Mouse (Mus musculus): ENCODE results near the gene Hist1h2ak. TPM values are rescaled to one million over a fixed set of nuclear protein-coding genes. Genes with fewer than 3 reads are reported as not detected.

The Hist1h2ak gene
- polyA plus RNA-seq, 2 experiments, result 11.0 to 26.8 TPM

GRCm38 (mm10) chr13:21733466-21733865 is 20.2 kb downstream of the Hist1h2ak start:
- 63% methylated on average over 5 of the region's 5 CpGs for WGBS
- H3K9ac ChIP-seq (ENCODE audit: low read depth, low read length, severe bottlenecking), result no peak overlapping the region

GRCm38 (mm10) chr13:21729544-21729943 is 24.1 kb downstream of the Hist1h2ak start:
- Histone ChIP-seq H3K27me3 (ENCODE audit: control insufficient read depth, insufficient read depth, low read length) (no peaks in the 10 kb centered on the region), H3K4me3 (replicated peaks; ENCODE audit: low read length) (no peak overlapping the region), H3K9ac (ENCODE audit: low read depth, low read length, severe bottlenecking) (no peak overlapping the region), H3K27ac (replicated peaks; ENCODE audit: low read depth, low read length) (no peak overlapping the region), H3K4me2 (replicated peaks; ENCODE audit: low read depth, low read length, severe bottlenecking) (no peak overlapping the region), H3K36me3 (ENCODE audit: control insufficient read depth, insufficient read depth, low read length) (no peaks in the 10 kb centered on the region), H3K4me1 (ENCODE audit: control insufficient read depth, insufficient read depth, low read length) (no peaks in the 10 kb centered on the region), H3K9me3 (ENCODE audit: control insufficient read depth, low read length) (no peaks in the 10 kb centered on the region)
- ATAC-seq (ENCODE audit: low FRiP score, low read depth) (no peak), DNase-seq (ENCODE audit: low spot score) (no peak)
- TF ChIP-seq POLR2A (IDR thresholded peaks at IDR 0.05; ENCODE audit: borderline replicate concordance, extremely low read depth, insufficient read depth, insufficient read length), result no peak
- WGBS, result 12% methylated on average over 1 of the region's 1 CpGs

More at GRCm38 (mm10) chr13:21733466-21733865, 20.2 kb downstream of the Hist1h2ak start:
- no peak for TF ChIP-seq POLR2A (IDR thresholded peaks at IDR 0.05; ENCODE audit: borderline replicate concordance, extremely low read depth, insufficient read depth, insufficient read length)
- Histone ChIP-seq H3K36me3 (ENCODE audit: control insufficient read depth, insufficient read depth, low read length) (no peaks in the 10 kb centered on the region), H3K4me1 (ENCODE audit: control insufficient read depth, insufficient read depth, low read length) (peaks cover 5% of the 10 kb centered on the region; the same call in 1 of the 2 replicates), H3K4me2 (replicated peaks; ENCODE audit: low read depth, low read length, severe bottlenecking) (no peak overlapping the region), H3K27me3 (ENCODE audit: control insufficient read depth, insufficient read depth, low read length) (no peaks in the 10 kb centered on the region), H3K27ac (replicated peaks; ENCODE audit: low read depth, low read length) (peak overlapping the region; percentile 97), H3K4me3 (replicated peaks; ENCODE audit: low read length) (no peak overlapping the region), H3K9me3 (ENCODE audit: control insufficient read depth, low read length) (no peaks in the 10 kb centered on the region)
- no peak for ATAC-seq (ENCODE audit: low FRiP score, low read depth)
- no peak for DNase-seq (ENCODE audit: low spot score)

GRCm38 (mm10) chr13:21727948-21728572 is 25.6 kb downstream of the Hist1h2ak start:
- Histone ChIP-seq H3K4me1 (ENCODE audit: control insufficient read depth, insufficient read depth, low read length) (no peaks in the 10 kb centered on the region), H3K9ac (ENCODE audit: low read depth, low read length, severe bottlenecking) (no peak overlapping the region), H3K4me2 (replicated peaks; ENCODE audit: low read depth, low read length, severe bottlenecking) (no peak overlapping the region), H3K27ac (replicated peaks; ENCODE audit: low read depth, low read length) (no peak overlapping the region), H3K9me3 (ENCODE audit: control insufficient read depth, low read length) (no peaks in the 10 kb centered on the region), H3K4me3 (replicated peaks; ENCODE audit: low read length) (no peak overlapping the region), H3K27me3 (ENCODE audit: control insufficient read depth, insufficient read depth, low read length) (no peaks in the 10 kb centered on the region), H3K36me3 (ENCODE audit: control insufficient read depth, insufficient read depth, low read length) (no peaks in the 10 kb centered on the region)
- ATAC-seq (ENCODE audit: low FRiP score, low read depth) (no peak), DNase-seq (ENCODE audit: low spot score) (no peak)
- no peak for TF ChIP-seq POLR2A (IDR thresholded peaks at IDR 0.05; ENCODE audit: borderline replicate concordance, extremely low read depth, insufficient read depth, insufficient read length)
- 31% methylated on average over 10 of the region's 11 CpGs for WGBS

- Histone ChIP-seq H3K36me3 (ENCODE audit: control insufficient read depth, insufficient read depth, low read length) (no peaks in the 10 kb centered on the region), H3K4me3 (replicated peaks; ENCODE audit: low read length) (0 out of 2 replicates have a peak overlapping the region, but pooled peaks have one; percentile 40), H3K4me2 (replicated peaks; ENCODE audit: low read depth, low read length, severe bottlenecking) (peak overlapping the region; percentile 54), H3K27ac (replicated peaks; ENCODE audit: low read depth, low read length) (peak overlapping the region; percentile 82; the same call in 1 of the 2 replicates), H3K9me3 (ENCODE audit: control insufficient read depth, low read length) (no peaks in the 10 kb centered on the region), H3K9ac (ENCODE audit: low read depth, low read length, severe bottlenecking) (no peak overlapping the region), H3K4me1 (ENCODE audit: control insufficient read depth, insufficient read depth, low read length) (peaks cover 19% of the 10 kb centered on the region), H3K27me3 (ENCODE audit: control insufficient read depth, insufficient read depth, low read length) (no peaks in the 10 kb centered on the region)
- TF ChIP-seq POLR2A (IDR thresholded peaks at IDR 0.05; ENCODE audit: borderline replicate concordance, extremely low read depth, insufficient read depth, insufficient read length), result no peak
- no peak for ATAC-seq (ENCODE audit: low FRiP score, low read depth)
- 21% methylated on average over 5 of the region's 5 CpGs for WGBS
- DNase-seq (ENCODE audit: low spot score), result no peak
Observed at GRCm38 (mm10) chr13:21722993-21723836, 30.4 kb downstream of the Hist1h2ak start.

- no peaks in the 10 kb centered on the region for H3K36me3 ChIP-seq (ENCODE audit: control insufficient read depth, insufficient read depth, low read length)
- 2% methylated on average over 10 of the region's 11 CpGs for WGBS
- peak overlapping the region; percentile 54 for H3K4me2 ChIP-seq (replicated peaks; ENCODE audit: low read depth, low read length, severe bottlenecking)
- TF ChIP-seq POLR2A (IDR thresholded peaks at IDR 0.05; ENCODE audit: borderline replicate concordance, extremely low read depth, insufficient read depth, insufficient read length), result peak; percentile 54; the same call in 1 of the 2 replicates
- peak overlapping the region; percentile 40 for H3K4me3 ChIP-seq (replicated peaks; ENCODE audit: low read length)
- H3K27me3 ChIP-seq (ENCODE audit: control insufficient read depth, insufficient read depth, low read length), result no peaks in the 10 kb centered on the region
- peak overlapping the region; percentile 51 for H3K9ac ChIP-seq (ENCODE audit: low read depth, low read length, severe bottlenecking)
- DNase-seq (ENCODE audit: low spot score) (peak; percentile 42), ATAC-seq (ENCODE audit: low FRiP score, low read depth) (no peak; the same call in 1 of the 2 replicates)
- H3K9me3 ChIP-seq (ENCODE audit: control insufficient read depth, low read length), result no peaks in the 10 kb centered on the region
- H3K27ac ChIP-seq (replicated peaks; ENCODE audit: low read depth, low read length), result peak overlapping the region; percentile 82
- peaks cover 20% of the 10 kb centered on the region for H3K4me1 ChIP-seq (ENCODE audit: control insufficient read depth, insufficient read depth, low read length)
Observed at GRCm38 (mm10) chr13:21722373-21722925, 31.2 kb downstream of the Hist1h2ak start.
